Mouse (Mus musculus) v-Abl transformed pro-B cells (cell line): ENCODE data around the gene Aqp5.

Experiments used
- in situ Hi-C, 2 experiments: fragments of 400-800 bp; cut with MboI; formaldehyde crosslinking; loops; one replicate each; pipeline ENCODE4 v1.15.1; 2025; ENCODE audit not compliant: unreplicated experiment in 2 of 2

Aqp5 gene

GRCm38 (mm10) chr15:99590429-99591084, at the start of gene Aqp5:
Gene Aqp5 (plus strand): TSS chr15:99590782.
- in situ Hi-C loops = loop anchor here (5.0 to 10.0 kb wide), 2 partner anchors 314 to 317 kb away; no protein-coding TSS in a partner anchor

DNA sequence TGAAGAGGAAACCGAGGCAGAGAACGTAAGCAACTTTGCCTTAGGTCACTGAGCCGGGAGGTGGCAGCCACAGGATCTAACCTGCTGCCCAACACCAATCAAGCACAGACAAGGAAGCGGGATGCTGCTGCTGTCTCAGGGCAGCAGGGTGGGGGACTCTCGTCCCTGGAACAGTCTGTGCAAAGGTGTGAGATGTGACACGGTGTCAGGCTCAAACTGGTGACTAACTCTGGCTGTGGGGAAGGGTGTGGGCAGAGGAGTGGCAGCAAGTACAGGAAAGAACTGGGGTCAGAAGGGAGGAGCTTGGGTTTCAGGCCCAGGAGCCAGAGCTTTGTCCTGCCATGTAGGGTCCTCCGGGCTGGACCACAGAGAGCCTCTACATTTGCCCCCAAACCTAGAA, 46.5 kb upstream of the Aqp5 start:
- in situ Hi-C loops = no loop called here

DNA sequence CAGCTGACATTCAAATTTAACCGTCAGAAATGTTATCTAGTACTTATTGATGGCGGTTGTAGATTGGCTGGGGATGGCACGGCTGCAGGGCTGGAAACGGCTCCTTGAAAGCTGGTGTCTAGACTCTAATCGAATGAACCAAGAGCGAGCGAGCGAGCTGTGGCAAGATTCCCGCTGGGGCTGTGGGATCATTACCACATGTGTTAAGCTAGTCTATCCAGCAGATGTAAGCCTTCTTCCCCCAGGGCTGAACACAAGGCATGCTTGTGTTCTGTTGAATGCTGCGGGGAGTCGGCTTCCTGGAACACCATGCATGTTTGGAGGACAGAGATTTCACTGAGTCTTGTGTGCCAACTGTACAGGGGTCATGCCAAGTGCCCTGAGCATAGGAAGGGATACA, 44.0 kb upstream of the Aqp5 start:
- in situ Hi-C loops = no loop called here

- in situ Hi-C loops = no loop called here
Measured at GRCm38 (mm10) chr15:99547732-99548131, 42.9 kb upstream of the Aqp5 start.

GRCm38 (mm10) chr15:99549901-99550300, 40.7 kb upstream of the Aqp5 start:
- in situ Hi-C loops = loop anchor here in 1 of 2 experiments (25.0 kb wide), 1 partner anchor 1512 kb away; no protein-coding TSS in a partner anchor

DNA sequence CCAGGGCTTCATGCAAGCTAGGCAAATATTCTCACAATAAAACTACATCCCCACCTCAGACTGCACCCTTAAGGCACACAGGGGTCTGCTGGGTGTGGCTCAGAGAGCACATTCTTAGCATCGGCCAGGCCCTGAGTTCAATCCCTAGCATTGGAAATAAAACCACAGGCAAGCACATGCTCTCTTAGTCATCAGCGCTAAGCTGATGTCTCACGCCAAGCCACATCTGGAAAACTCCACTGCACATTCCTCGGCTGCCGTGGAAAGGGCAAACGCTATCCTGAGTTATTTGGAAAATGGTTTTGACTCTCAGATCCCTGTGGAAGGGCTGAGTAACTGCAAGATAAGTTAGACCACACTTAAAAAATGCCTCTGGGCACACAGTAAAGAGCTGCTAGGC, 36.8 kb upstream of the Aqp5 start:
- in situ Hi-C loops = loop anchor here in 1 of 2 experiments (25.0 kb wide), 1 partner anchor 1509 kb away; no protein-coding TSS in a partner anchor

- in situ Hi-C loops = loop anchor here in 1 of 2 experiments (25.0 kb wide), 1 partner anchor 1503 kb away; no protein-coding TSS in a partner anchor
Measured at GRCm38 (mm10) chr15:99558947-99559346, 31.6 kb upstream of the Aqp5 start.

GRCm38 (mm10) chr15:99560246-99560645, 30.3 kb upstream of the Aqp5 start:
- in situ Hi-C loops = loop anchor here in 1 of 2 experiments (25.0 kb wide), 1 partner anchor 1502 kb away; no protein-coding TSS in a partner anchor

DNA sequence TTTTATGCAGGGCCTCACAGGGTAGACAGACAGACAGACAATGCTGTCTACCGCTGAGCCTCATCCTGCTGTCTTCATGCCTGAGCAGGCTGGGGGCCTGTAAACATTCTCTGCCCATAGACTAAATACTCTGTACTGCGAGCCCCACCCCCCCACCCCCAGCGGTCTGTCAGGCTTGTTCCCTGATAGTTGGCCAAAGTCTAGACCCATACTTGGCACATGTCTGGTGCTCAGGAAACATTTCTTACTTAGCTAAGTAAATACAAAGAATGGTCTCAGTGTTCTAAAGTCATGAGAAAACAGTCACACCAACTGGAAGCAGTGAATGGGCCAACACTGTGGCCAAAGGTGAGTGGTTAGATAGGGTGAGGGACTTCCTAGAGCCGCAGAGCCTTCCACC, 23.2 kb upstream of the Aqp5 start:
- in situ Hi-C loops = loop anchor here in 1 of 2 experiments (25.0 kb wide), 1 partner anchor 1495 kb away; no protein-coding TSS in a partner anchor

GRCm38 (mm10) chr15:99568682-99569081, 21.9 kb upstream of the Aqp5 start:
- in situ Hi-C loops = loop anchor here in 1 of 2 experiments (25.0 kb wide), 1 partner anchor 1494 kb away; no protein-coding TSS in a partner anchor

DNA sequence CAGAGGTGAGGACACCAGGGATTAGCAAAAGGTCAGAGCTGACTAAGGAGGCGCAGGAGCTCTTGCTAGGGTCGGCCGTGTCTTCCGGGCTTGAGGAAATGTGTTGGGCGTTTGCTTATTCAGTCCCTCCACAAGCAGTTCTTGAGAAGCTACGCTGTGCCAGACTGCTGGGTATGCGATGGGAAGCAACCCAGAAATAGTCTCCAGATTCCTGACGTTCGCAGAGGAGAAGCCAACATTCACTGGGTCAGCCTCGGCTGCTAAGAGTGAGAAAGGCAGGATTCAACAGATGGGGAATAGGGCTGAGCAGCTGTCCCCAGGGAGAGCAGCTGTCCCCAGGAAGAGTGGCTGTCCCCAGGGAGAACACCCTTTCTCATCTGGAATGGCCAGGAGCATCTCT, 21.5 kb upstream of the Aqp5 start:
- in situ Hi-C loops = loop anchor here in 1 of 2 experiments (25.0 kb wide), 1 partner anchor 1493 kb away; no protein-coding TSS in a partner anchor

DNA sequence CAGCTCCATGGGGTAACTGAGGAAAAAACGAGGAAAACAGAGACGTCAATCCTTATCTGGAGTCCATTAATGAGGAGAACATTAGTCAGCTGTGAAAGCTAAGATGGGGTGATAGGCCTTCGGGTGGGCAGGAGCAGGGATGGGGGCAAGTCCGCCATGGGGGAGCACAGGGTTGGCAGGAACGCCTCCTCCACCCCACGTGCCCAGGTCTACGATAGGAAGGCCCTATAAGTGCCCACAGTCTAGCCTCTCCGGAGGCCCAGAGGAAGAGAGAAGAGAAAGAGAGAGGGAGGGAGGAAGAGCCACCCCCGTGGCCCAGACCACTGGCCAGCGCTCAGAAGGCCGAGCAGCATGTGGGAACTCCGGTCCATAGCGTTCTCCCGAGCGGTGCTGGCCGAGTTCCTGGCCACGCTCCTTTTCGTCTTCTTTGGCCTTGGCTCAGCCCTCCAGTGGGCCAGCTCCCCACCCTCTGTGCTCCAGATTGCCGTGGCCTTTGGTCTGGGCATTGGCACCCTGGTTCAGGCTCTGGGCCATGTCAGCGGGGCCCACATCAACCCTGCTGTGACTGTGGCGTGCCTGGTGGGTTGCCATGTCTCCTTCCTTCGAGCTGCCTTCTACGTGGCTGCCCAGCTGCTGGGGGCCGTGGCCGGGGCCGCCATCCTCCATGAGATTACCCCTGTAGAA, 11.6 kb upstream of the Aqp5 start, which contains the start of gene Aqp2:
Gene Aqp2, plus strand, starts transcription at position 254 of the 684 bp plus-strand sequence.
- in situ Hi-C loops = no loop called here

DNA sequence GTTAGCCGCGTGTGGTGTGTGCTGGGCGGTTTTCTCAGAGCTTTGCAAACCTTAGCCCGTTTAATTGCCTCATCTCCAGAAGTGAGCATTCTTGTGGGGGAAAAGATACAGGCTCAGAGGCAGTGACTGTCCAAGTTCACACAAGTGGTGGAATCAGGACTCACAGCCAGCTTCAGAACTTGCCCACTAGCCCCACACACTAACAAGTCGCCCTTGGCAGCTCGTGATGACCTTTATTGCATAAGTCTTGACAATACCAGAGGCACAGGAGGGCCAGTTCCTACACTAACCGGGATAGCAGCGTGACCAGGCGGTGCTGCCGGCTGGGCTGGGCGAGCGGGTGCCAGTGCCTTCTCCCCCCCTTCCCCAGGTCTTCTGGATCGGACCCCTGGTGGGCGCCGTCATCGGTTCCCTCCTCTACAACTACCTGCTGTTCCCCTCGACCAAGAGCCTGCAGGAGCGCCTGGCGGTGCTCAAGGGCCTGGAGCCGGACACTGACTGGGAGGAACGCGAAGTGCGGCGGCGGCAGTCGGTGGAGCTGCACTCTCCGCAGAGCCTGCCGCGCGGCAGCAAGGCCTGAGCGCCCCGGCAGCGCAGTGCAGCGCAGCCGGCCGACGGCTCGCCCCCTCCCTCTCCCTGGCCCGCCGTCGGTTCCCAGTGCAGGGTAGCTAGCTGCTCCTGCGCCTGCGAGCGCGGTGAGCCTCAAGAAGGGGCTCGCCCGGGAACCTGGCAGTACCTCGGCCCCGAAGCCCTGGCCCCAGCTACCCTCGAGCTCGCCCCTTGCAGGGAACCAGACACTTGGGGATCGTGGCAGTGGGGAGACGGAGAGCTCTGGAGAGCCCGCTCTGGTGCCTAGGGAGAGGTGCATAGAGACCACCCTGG, 6.9 kb upstream of the Aqp5 start:
- in situ Hi-C loops = no loop called here

DNA sequence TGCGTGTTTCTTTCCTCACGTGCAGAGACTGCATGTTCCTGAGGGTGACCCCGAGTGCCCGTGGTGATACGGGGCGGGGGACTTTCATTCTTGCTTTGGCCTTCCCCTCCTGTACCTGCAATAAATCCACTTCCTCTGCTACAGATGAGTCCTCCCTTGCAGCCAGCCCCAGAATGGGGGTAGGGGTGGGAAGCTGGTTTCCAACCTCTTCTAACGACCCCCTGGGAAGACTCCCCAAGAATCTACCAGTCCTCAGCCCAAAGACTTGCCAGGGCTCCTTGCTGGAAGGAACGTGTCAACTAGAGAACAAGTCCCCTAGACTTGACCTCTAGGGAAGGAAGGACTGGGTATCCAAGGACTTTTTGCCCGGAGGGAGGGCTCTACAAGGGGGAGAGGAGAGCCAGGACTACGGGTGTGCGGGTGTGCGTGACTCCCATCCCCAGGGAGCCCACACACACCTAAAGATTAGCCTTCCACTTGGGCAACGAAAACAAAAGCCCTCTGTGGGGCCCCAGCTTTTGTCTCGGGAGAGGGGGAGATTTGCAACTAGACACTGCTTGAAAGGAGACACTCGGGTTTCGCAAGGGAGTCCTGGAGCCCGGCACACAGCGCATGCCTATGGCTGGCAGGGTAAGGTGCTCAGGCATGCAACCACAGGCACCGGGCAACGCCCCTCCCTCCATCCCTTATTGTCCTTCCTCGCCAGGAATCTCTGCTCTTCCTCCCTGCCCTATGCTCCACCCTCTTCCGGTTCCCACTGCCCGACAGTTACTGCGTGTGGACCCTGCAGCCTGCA, 6.0 kb upstream of the Aqp5 start:
- in situ Hi-C loops = no loop called here

DNA sequence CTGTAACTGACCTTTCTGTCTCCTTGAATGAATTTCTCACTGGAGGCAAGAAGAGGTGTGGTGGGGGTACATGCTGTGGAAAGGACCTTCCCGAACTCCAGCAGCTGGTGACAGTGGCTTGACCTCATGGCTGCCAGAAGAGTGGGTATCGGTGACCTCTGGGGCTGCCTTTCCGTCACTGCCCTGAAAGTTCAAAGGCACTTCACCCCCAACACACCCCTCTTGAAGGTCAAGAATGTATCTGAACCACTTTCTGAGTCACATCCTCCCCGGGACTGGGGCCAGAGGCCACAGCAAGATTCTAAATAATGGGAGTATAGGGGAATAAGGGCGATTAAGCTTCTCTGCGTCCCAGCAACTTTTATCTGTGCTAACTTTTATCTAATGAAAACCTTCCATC, 4.8 kb upstream of the Aqp5 start:
- in situ Hi-C loops = no loop called here

DNA sequence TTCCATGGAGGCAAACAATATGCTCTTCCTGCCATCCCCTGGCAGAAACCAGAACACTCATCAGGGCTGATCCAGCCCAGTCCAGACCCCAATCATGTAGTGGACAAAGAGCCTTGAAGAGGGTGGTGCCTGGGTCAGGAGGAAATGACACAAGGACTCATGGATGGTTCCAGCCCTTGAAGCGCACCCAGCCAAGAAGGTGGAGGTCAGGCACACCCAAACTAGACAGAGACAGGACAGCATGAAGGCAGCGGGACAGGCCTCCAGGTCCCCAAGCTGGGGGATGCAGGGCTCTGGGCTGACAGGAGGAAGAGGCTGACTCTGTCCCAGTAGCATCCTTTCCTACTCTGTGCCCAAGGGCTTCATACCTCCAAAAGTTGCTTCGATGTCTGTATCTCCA, 4.1 kb upstream of the Aqp5 start:
- in situ Hi-C loops = no loop called here

- in situ Hi-C loops = no loop called here
Measured at GRCm38 (mm10) chr15:99589237-99589636, 1.3 kb upstream of the Aqp5 start.

DNA sequence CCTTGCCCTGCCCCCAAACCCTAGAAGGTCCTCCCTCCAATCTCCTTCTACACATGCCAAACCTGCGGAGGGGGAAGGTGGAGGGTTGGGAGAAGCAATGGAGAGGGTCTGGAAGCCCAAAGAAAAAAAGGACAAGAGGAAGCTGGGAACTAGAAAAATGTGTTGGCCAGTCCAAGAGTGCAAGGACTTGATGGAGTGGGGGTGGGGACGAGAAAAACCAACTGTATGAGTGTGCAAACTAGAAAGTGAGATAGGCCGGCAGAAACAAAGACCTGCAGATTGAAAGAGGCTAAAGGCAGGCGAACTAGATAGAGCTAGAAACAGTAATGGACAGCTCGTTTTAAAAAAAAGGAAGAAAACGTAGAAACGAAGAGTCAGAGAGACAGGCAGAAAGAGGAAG, 878 bp upstream of the Aqp5 start:
- in situ Hi-C loops = loop anchor here (5.0 to 10.0 kb wide), 2 partner anchors 315 to 318 kb away; no protein-coding TSS in a partner anchor

DNA sequence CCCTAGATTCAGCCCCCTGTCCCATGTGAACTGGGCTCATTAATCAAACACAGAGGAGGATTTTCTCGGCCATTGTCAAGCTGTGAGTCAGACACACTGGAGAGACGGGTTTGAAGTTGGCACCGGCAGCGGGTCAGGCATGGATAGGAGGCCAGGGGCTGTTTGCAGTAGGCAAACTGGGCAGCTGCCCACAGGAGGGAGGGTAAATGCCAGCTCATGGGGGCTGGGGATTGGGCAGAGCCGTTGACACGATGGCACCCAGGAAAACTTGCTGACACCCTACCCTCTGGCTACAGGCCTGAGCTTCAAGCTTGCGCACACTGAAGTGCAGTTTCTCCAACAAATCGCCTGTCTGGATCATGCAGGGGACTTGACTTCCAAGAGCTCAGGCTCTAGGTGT, 1.6 kb downstream of the Aqp5 start:
- in situ Hi-C loops = loop anchor here (5.0 to 10.0 kb wide), 2 partner anchors 313 to 315 kb away; no protein-coding TSS in a partner anchor
